ENCODE assay signal across 9 mouse cellular contexts in the genomic region with DNA sequence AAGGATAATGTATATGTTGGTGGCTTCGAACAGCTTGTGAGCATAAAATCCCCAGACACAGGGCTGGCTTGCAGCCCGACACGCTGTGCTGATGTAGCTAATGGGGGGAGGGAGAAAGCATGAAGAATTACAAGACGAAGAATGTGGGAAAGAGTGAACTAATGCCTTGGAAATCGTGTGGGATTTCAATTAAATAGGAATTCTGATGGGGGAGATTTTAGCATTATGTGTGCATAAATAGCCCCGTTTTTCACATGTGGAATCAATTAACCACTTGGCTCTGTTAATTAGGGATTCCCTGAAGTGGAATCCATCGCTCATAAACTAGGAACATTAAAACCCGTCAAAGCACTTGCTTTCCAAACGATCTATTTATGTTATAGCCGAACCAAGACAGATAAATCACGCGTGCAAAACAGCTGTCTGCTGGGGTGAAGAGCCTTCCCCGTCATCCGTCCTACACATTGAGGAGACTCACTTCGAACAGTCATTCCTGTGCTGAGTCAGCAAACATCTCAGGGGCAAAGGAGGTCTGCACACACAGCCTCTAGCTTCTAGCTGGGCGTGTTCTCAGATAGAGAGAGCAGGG.
DNase-seq lines count a peak whose midpoint lies in the region; ATAC-seq and TF ChIP-seq lines count a peak whose summit lies in the region.
"Had no signal": no experiment of that assay in that cellular context is flagged by ENCODE, and none has a peak within 500 bp of the region (broad histone marks: within the 10 kb centered on the region; RNA-seq: fewer than 3 reads in every experiment).

No protein-coding gene starts in this region.

- DNase-seq in lung, postnatal 0 days (ENCODE audit: low spot score): peak; percentile 17
- DNase-seq in lung, adult 18-20 months: no peak
- DNase-seq in layer of hippocampus, postnatal 14 days (ENCODE audit: low spot score in 2 of 2): no peak
- no peak for DNase-seq in layer of hippocampus, adult 11-12 months (ENCODE audit: low spot score)
- DNase-seq: cerebellum, adult 18-20 months had no signal

- TF ChIP-seq CTCF in lung, postnatal 0 days (IDR thresholded peaks at IDR 0.05): no peak

- H3K36me3 ChIP-seq in forebrain, embryonic 13.5 days (ENCODE audit: poor library complexity, severe bottlenecking): no peaks in the 10 kb centered on the region
- H3K36me3 ChIP-seq in forebrain, embryonic 12.5 days (replicated peaks): no peaks in the 10 kb centered on the region
- H3K36me3 ChIP-seq in lung, postnatal 0 days (ENCODE audit: insufficient read depth, low read length): no peaks in the 10 kb centered on the region
- H3K36me3 ChIP-seq in forebrain, embryonic 15.5 days: no peaks in the 10 kb centered on the region
- H3K36me3 ChIP-seq in neural tube, embryonic 14.5 days (ENCODE audit: control insufficient read depth, insufficient read depth, low read length): no peaks in the 10 kb centered on the region

- no peak overlapping the region for H3K9ac ChIP-seq in forebrain, embryonic 13.5 days
- no peak overlapping the region for H3K9ac ChIP-seq in forebrain, embryonic 12.5 days
- H3K9ac ChIP-seq in lung, postnatal 0 days (replicated peaks; ENCODE audit: low read depth): no peak overlapping the region
- H3K9ac ChIP-seq in forebrain, embryonic 15.5 days (replicated peaks): no peak overlapping the region
- no peak overlapping the region for H3K9ac ChIP-seq in neural tube, embryonic 14.5 days (replicated peaks; ENCODE audit: low read depth, low read length)

- H3K4me2 ChIP-seq in forebrain, embryonic 13.5 days: peak overlapping the region; percentile 34
- no peak overlapping the region for H3K4me2 ChIP-seq in forebrain, embryonic 12.5 days
- peak overlapping the region; percentile 22; the same call in 1 of the 2 replicates for H3K4me2 ChIP-seq in lung, postnatal 0 days (replicated peaks; ENCODE audit: low read depth, low read length)
- peak overlapping the region; percentile 26 for H3K4me2 ChIP-seq in forebrain, embryonic 15.5 days (replicated peaks)
- peak overlapping the region; percentile 2; the same call in 1 of the 2 replicates for H3K4me2 ChIP-seq in neural tube, embryonic 14.5 days (ENCODE audit: low read depth, low read length)

- no peak for TF ChIP-seq EP300 in lung, postnatal 0 days (IDR thresholded peaks at IDR 0.05)

- WGBS in forebrain, embryonic 13.5 days: 37% methylated on average over 16 of the region's 16 CpGs
- 54% methylated on average over 16 of the region's 16 CpGs for WGBS in forebrain, embryonic 12.5 days
- WGBS in lung, postnatal 0 days: 50% methylated on average over 16 of the region's 16 CpGs
- 29% methylated on average over 16 of the region's 16 CpGs for WGBS in forebrain, embryonic 15.5 days
- 24% methylated on average over 16 of the region's 16 CpGs for WGBS in neural tube, embryonic 14.5 days

- no peaks in the 10 kb centered on the region for H3K27me3 ChIP-seq in forebrain, embryonic 13.5 days
- H3K27me3 ChIP-seq in forebrain, embryonic 12.5 days: no peaks in the 10 kb centered on the region
- no peaks in the 10 kb centered on the region for H3K27me3 ChIP-seq in lung, postnatal 0 days (replicated peaks; ENCODE audit: insufficient read depth, low read length)
- H3K27me3 ChIP-seq in forebrain, embryonic 15.5 days: no peaks in the 10 kb centered on the region
- no peaks in the 10 kb centered on the region for H3K27me3 ChIP-seq in neural tube, embryonic 14.5 days (ENCODE audit: control insufficient read depth, insufficient read depth, low read length)

- 0 out of 2 replicates have a peak, but pooled peaks have one; percentile 55 for ATAC-seq in forebrain, embryonic 13.5 days
- ATAC-seq in forebrain, embryonic 12.5 days (ENCODE audit: low FRiP score): no peak
- ATAC-seq in lung, postnatal 0 days: no peak
- ATAC-seq in forebrain, embryonic 15.5 days (replicated peaks): 0 out of 2 replicates have a peak, but pooled peaks have one; percentile 51
- peak; percentile 86 for ATAC-seq in neural tube, embryonic 14.5 days (ENCODE audit: low read depth)

- no peak overlapping the region for H3K4me3 ChIP-seq in forebrain, embryonic 13.5 days
- no peak overlapping the region for H3K4me3 ChIP-seq in forebrain, embryonic 12.5 days (replicated peaks)
- no peak overlapping the region for H3K4me3 ChIP-seq in lung, postnatal 0 days (ENCODE audit: low read depth, low read length)
- H3K4me3 ChIP-seq in forebrain, embryonic 15.5 days: no peak overlapping the region; the same call in 1 of the 2 replicates
- H3K4me3 ChIP-seq in neural tube, embryonic 14.5 days (ENCODE audit: low read depth, low read length): no peak overlapping the region

- peaks cover 11% of the 10 kb centered on the region for H3K4me1 ChIP-seq in forebrain, embryonic 13.5 days
- H3K4me1 ChIP-seq in forebrain, embryonic 12.5 days: peaks cover 6% of the 10 kb centered on the region; the same call in 1 of the 2 replicates
- no peaks in the 10 kb centered on the region for H3K4me1 ChIP-seq in lung, postnatal 0 days (ENCODE audit: insufficient read depth, low read depth, low read length)
- H3K4me1 ChIP-seq in forebrain, embryonic 15.5 days: peaks cover 13% of the 10 kb centered on the region
- H3K4me1 ChIP-seq in neural tube, embryonic 14.5 days (ENCODE audit: control insufficient read depth, insufficient read depth, low read length): no peaks in the 10 kb centered on the region

- H3K9me3 ChIP-seq in forebrain, embryonic 13.5 days (replicated peaks): no peaks in the 10 kb centered on the region
- H3K9me3 ChIP-seq in forebrain, embryonic 12.5 days: no peaks in the 10 kb centered on the region; the same call in 1 of the 2 replicates
- H3K9me3 ChIP-seq in lung, postnatal 0 days (ENCODE audit: low read length): 0 out of 2 replicates have a peak, but pooled peaks cover 3% of the 10 kb centered on the region
- no peaks in the 10 kb centered on the region for H3K9me3 ChIP-seq in forebrain, embryonic 15.5 days
- no peaks in the 10 kb centered on the region for H3K9me3 ChIP-seq in neural tube, embryonic 14.5 days (ENCODE audit: control insufficient read depth, low read length)

- peak overlapping the region; percentile 11; the same call in 1 of the 2 replicates for H3K27ac ChIP-seq in forebrain, embryonic 13.5 days
- H3K27ac ChIP-seq in forebrain, embryonic 12.5 days: no peak overlapping the region; the same call in 1 of the 2 replicates
- no peak overlapping the region for H3K27ac ChIP-seq in lung, postnatal 0 days (ENCODE audit: low read length)
- H3K27ac ChIP-seq in forebrain, embryonic 15.5 days (replicated peaks): peak overlapping the region; percentile 48
- H3K27ac ChIP-seq in neural tube, embryonic 14.5 days (ENCODE audit: low read depth, low read length): no peak overlapping the region

Comparison
In these comparisons a context has a peak if more than half of its experiments do, and no peak if none do; other contexts are left out.
1. ATAC-seq: peak in forebrain, embryonic 13.5 days (single experiment), forebrain, embryonic 15.5 days (single experiment) and neural tube, embryonic 14.5 days (single experiment); none in forebrain, embryonic 12.5 days (single experiment) and lung, postnatal 0 days (single experiment).
2. H3K27ac ChIP-seq: peak in forebrain, embryonic 13.5 days (single experiment) and forebrain, embryonic 15.5 days (single experiment); none in forebrain, embryonic 12.5 days (single experiment), lung, postnatal 0 days (single experiment) and neural tube, embryonic 14.5 days (single experiment).